In genomic region chr19:55127072-55127718, GRCm38 (mm10) we compare ENCODE assay signal across 8 mouse cellular contexts. TPM values are rescaled to one million over a fixed set of nuclear protein-coding genes. Genes with fewer than 3 reads are reported as not detected.
DNase-seq lines count a peak whose midpoint lies in the region; ATAC-seq and TF ChIP-seq lines count a peak whose summit lies in the region.

Gene Gpam (minus strand): TSS chr19:55127238.

- peak; percentile 84 for ATAC-seq in intestine, embryonic 16.5 days
- peak; percentile 66 for ATAC-seq in liver, embryonic 11.5 days (replicated peaks; ENCODE audit: low FRiP score)

- no peaks in the 10 kb centered on the region for H3K27me3 ChIP-seq in intestine, embryonic 16.5 days (replicated peaks; ENCODE audit: control insufficient read depth, insufficient read depth, low read length)
- H3K27me3 ChIP-seq in liver, embryonic 11.5 days (replicated peaks; ENCODE audit: control insufficient read depth, insufficient read depth, low read length) = no peaks in the 10 kb centered on the region

- no peak for DNase-seq in lung, adult 2 months
- no peak for DNase-seq in lung, postnatal 4 days
- no peak for DNase-seq in gastrocnemius, postnatal 10 days
- no peak for DNase-seq in liver, embryonic 11.5 days (ENCODE audit: low spot score)
- DNase-seq in ovary, postnatal 10 days (ENCODE audit: low spot score) = no peak
- no peak for DNase-seq in retina, postnatal 1 day

- 0 out of 2 replicates have a peak within 1 kb of the TSS, but pooled peaks have one; percentile 28 for H3K27ac ChIP-seq in intestine, embryonic 16.5 days (ENCODE audit: low read length)
- peak within 1 kb of the TSS; percentile 6 for H3K27ac ChIP-seq in liver, embryonic 11.5 days (ENCODE audit: low read depth, low read length)
- H3K27ac ChIP-seq in olfactory bulb, adult 2 months (ENCODE audit: insufficient read depth, low read depth, low read length) = peak within 1 kb of the TSS; percentile 48

- H3K36me3 ChIP-seq in intestine, embryonic 16.5 days (ENCODE audit: control insufficient read depth, insufficient read depth, low read length) = no peaks in the 10 kb centered on the region
- no peaks in the 10 kb centered on the region for H3K36me3 ChIP-seq in liver, embryonic 11.5 days (ENCODE audit: control insufficient read depth, insufficient read depth, low read length)

- 0 out of 2 replicates have a peak within 1 kb of the TSS, but pooled peaks have one; percentile 17 for H3K9ac ChIP-seq in intestine, embryonic 16.5 days (ENCODE audit: low read depth, low read length)
- peak within 1 kb of the TSS; percentile 42; the same call in 1 of the 2 replicates for H3K9ac ChIP-seq in liver, embryonic 11.5 days (ENCODE audit: low read depth, low read length)

- WGBS in lung, adult 2 months = 59% methylated on average over 11 of the region's 11 CpGs
- WGBS in intestine, embryonic 16.5 days = 52% methylated on average over 11 of the region's 11 CpGs
- 65% methylated on average over 11 of the region's 11 CpGs for WGBS in liver, embryonic 11.5 days
- 54% methylated on average over 11 of the region's 11 CpGs for WGBS in olfactory bulb, adult 2 months

- no peak for TF ChIP-seq CTCF in lung, adult 2 months (IDR thresholded peaks at IDR 0.05; ENCODE audit: insufficient read depth, low read length)
- no peak for TF ChIP-seq CTCF in olfactory bulb, adult 2 months (IDR thresholded peaks at IDR 0.05; ENCODE audit: insufficient read depth, low read depth, low read length)

- peak; percentile 41; the same call in 1 of the 2 replicates for TF ChIP-seq POLR2A in lung, adult 2 months (IDR thresholded peaks at IDR 0.05; ENCODE audit: borderline replicate concordance, extremely low read depth, low read depth, low read length)
- TF ChIP-seq POLR2A in olfactory bulb, adult 2 months (IDR thresholded peaks at IDR 0.05; ENCODE audit: insufficient read depth, low read depth, low read length) = no peak

- H3K9me3 ChIP-seq in intestine, embryonic 16.5 days (ENCODE audit: control insufficient read depth, low read length) = no peaks in the 10 kb centered on the region
- no peaks in the 10 kb centered on the region for H3K9me3 ChIP-seq in liver, embryonic 11.5 days (ENCODE audit: control insufficient read depth, low read length)

- 0 out of 2 replicates have a peak, but pooled peaks cover 4% of the 10 kb centered on the region for H3K4me1 ChIP-seq in lung, adult 2 months (ENCODE audit: control insufficient read depth, insufficient read depth, low read length)
- peaks cover 8% of the 10 kb centered on the region for H3K4me1 ChIP-seq in intestine, embryonic 16.5 days (ENCODE audit: control insufficient read depth, insufficient read depth, low read length)
- H3K4me1 ChIP-seq in liver, embryonic 11.5 days (replicated peaks; ENCODE audit: control insufficient read depth, insufficient read depth, low read length) = peaks cover 2% of the 10 kb centered on the region; the same call in 1 of the 2 replicates
- H3K4me1 ChIP-seq in olfactory bulb, adult 2 months (ENCODE audit: control insufficient read depth, insufficient read depth, low read length) = peaks cover 7% of the 10 kb centered on the region; the same call in 1 of the 2 replicates

- H3K4me3 ChIP-seq in lung, adult 2 months (replicated peaks; ENCODE audit: extremely low read depth, low read depth, low read length) = peak within 1 kb of the TSS; percentile 46
- peak within 1 kb of the TSS; percentile 39 for H3K4me3 ChIP-seq in intestine, embryonic 16.5 days (ENCODE audit: low read length)
- H3K4me3 ChIP-seq in liver, embryonic 11.5 days (ENCODE audit: low read depth, low read length) = peak within 1 kb of the TSS; percentile 36
- H3K4me3 ChIP-seq in olfactory bulb, adult 2 months (ENCODE audit: insufficient read depth, low read depth, low read length) = no peak within 1 kb of the TSS

- H3K4me2 ChIP-seq in intestine, embryonic 16.5 days (ENCODE audit: low read depth, low read length) = peak within 1 kb of the TSS; percentile 54
- H3K4me2 ChIP-seq in liver, embryonic 11.5 days = peak within 1 kb of the TSS; percentile 57

RNA-seq across cellular contexts. Expression of gene Gpam, which starts in this region (rescaled TPM):
- polyA plus RNA-seq in lung, adult 2 months (2012; rRNA removed) = 59.0 and 70.8 TPM in 2 replicates
- 100 to 1,000 TPM; 110 to 114 TPM for total RNA-seq in gastrocnemius, postnatal 10 days (2021)
- 21.5 and 25.5 TPM in 2 replicates for polyA plus RNA-seq in intestine, embryonic 16.5 days (2015; fragmentation: Nextera tagmentation; extraction: Ambion mirVana)
- 36.3 and 42.2 TPM in 2 replicates for polyA plus RNA-seq in liver, embryonic 11.5 days (2014; fragmentation: Nextera tagmentation; extraction: Ambion mirVana)
- polyA plus RNA-seq in olfactory bulb, adult 2 months (2012; ENCODE audit: insufficient read depth, insufficient read length, low replicate concordance, missing spikeins) = not detected in 2 replicates
